Mouse (Mus musculus) thymus, adult 2 months (tissue): Measurements from ENCODE around the gene Vsx1. TPM values are rescaled to one million over a fixed set of nuclear protein-coding genes. Genes with fewer than 3 reads are reported as not detected.

Experiments
- DNase-seq: peaks from one replicate; pipeline ENCODE4 v3.0.0; 2021
- H3K27ac ChIP-seq: fragments of 200-500 bp; 2 replicates; pipeline ENCODE4 v1.5.1; 2012; ENCODE audit warnings: low read length, control low read depth; ENCODE audit not compliant: control insufficient read depth, insufficient read depth
- H3K27me3 ChIP-seq: fragments of 200-500 bp; 2 replicates; pipeline ENCODE4 v1.6.1; 2012; ENCODE audit warnings: mild to moderate bottlenecking, low read length, moderate library complexity, mixed read lengths; ENCODE audit not compliant: control insufficient read depth, insufficient read depth
- H3K36me3 ChIP-seq: fragments of 200-500 bp; 2 replicates; pipeline ENCODE4 v1.6.1; 2012; ENCODE audit warnings: mild to moderate bottlenecking, low read length, moderate library complexity; ENCODE audit not compliant: control insufficient read depth, insufficient read depth
- H3K4me1 ChIP-seq: fragments of 200-500 bp; replicated peaks from 2 replicates; pipeline ENCODE4 v1.6.1; 2012; ENCODE audit warnings: low read length; ENCODE audit not compliant: control insufficient read depth, insufficient read depth
- H3K4me3 ChIP-seq: fragments of 200-500 bp; 2 replicates; pipeline ENCODE4 v1.5.1; 2012; ENCODE audit warnings: mild to moderate bottlenecking, low read length, control low read depth, moderate library complexity; ENCODE audit not compliant: control insufficient read depth, insufficient read depth
- CTCF ChIP-seq: fragments of 200-500 bp; IDR thresholded peaks from 2 replicates; pipeline ENCODE4 v1.5.1; 2012; ENCODE audit warnings: mild to moderate bottlenecking, control low read depth, low read length, moderate library complexity, borderline replicate concordance; ENCODE audit not compliant: control insufficient read depth, poor library complexity, insufficient read depth; ENCODE audit errors: extremely low read depth
- POLR2A ChIP-seq: fragments of 200-500 bp; IDR thresholded peaks from 2 replicates; pipeline ENCODE4 v1.6.1; 2012; ENCODE audit warnings: mild to moderate bottlenecking, low read length, control low read depth, moderate library complexity; ENCODE audit not compliant: control insufficient read depth, poor library complexity, insufficient read depth; ENCODE audit errors: extremely low read depth
- WGBS: fragments of 180-500 bp; shearing (Covaris S2); methylation state at CpG from one replicate; pipeline ENCODE4 v1.1.7; 2018; 5-methylcytosine and 5-hydroxymethylcytosine counted together
- polyA plus RNA-seq: library from polyadenylated mRNA; depleted of rRNA; stranded (reverse); fragments of >200 nt; gene quantifications from 2 replicates; pipeline ENCODE4 v1.2.3, GENCODE M21; 2012; rRNA removed

Vsx1 gene
- polyA plus RNA-seq, 1 experiment = not detected

- WGBS = 95% methylated on average over 6 of the region's 6 CpGs
- no peak for TF ChIP-seq POLR2A
- TF ChIP-seq CTCF = no peak
- no peak for DNase-seq
- no peaks in the 10 kb centered on the region for H3K27me3 ChIP-seq
- peaks cover 65% of the 10 kb centered on the region for H3K36me3 ChIP-seq
- H3K4me3 ChIP-seq = no peak overlapping the region
- no peaks in the 10 kb centered on the region for H3K4me1 ChIP-seq
- no peak overlapping the region for H3K27ac ChIP-seq
Measured at GRCm38 (mm10) chr2:150637702-150638369, 51.3 kb downstream of the Vsx1 start.

GRCm38 (mm10) chr2:150635877-150636446 is 53.2 kb downstream of the Vsx1 start:
- TF ChIP-seq CTCF (no peak), POLR2A (no peak)
- Histone ChIP-seq H3K27me3 (no peaks in the 10 kb centered on the region), H3K4me3 (no peak overlapping the region), H3K27ac (no peak overlapping the region), H3K4me1 (no peaks in the 10 kb centered on the region), H3K36me3 (peaks cover 51% of the 10 kb centered on the region)
- WGBS = 83% methylated on average over 3 of the region's 3 CpGs
- DNase-seq = no peak

Other genes with a start within 250 kb of the Vsx1 start
- gene Zfp442, start 237.9 kb downstream of the Vsx1 start, polyA plus RNA-seq = 0.08 and 0.16 TPM in 2 replicates
- not detected in 2 replicates for gene Zfp345, start 204.3 kb downstream of the Vsx1 start, polyA plus RNA-seq
- gene Cst7, start 118.9 kb downstream of the Vsx1 start, polyA plus RNA-seq = 7.8 and 11.1 TPM in 2 replicates
- gene Apmap, start 80.8 kb downstream of the Vsx1 start, polyA plus RNA-seq = 53.0 and 58.6 TPM in 2 replicates
- 124 and 136 TPM in 2 replicates for gene Acss1, start 20.9 kb downstream of the Vsx1 start, polyA plus RNA-seq
- 34.5 and 37.0 TPM in 2 replicates for gene Entpd6, start 59.7 kb upstream of the Vsx1 start, polyA plus RNA-seq
- 53.9 and 68.8 TPM in 2 replicates for gene Pygb, start 97.4 kb upstream of the Vsx1 start, polyA plus RNA-seq
- gene Abhd12, start 215.4 kb upstream of the Vsx1 start, polyA plus RNA-seq = 48.4 and 63.0 TPM in 2 replicates
- gene Gins1, start 216.0 kb upstream of the Vsx1 start, polyA plus RNA-seq = 10.8 and 12.3 TPM in 2 replicates